Mouse (Mus musculus): ENCODE measurements around the gene Tsfm.
A peak's percentile ranks its signal among the peaks of the same experiment; 100 is the strongest.

Gene Tsfm

GRCm38 (mm10) chr10:126962271-126962965 lies 68.2 kb downstream of the Tsfm start:
- DNase-seq (ENCODE audit: low spot score in 2 of 2) = peak in 1 of 2 experiments; percentile 64

GRCm38 (mm10) chr10:126961757-126962156 lies 68.9 kb downstream of the Tsfm start:
- no peak for DNase-seq (ENCODE audit: low spot score in 2 of 2)

All from frontal cortex, postnatal 36 days (tissue).